Mouse (Mus musculus) 416B (cell line): ENCODE measurements around the gene Uap1.

Source experiments
- DNase-seq: peaks from one replicate; pipeline ENCODE4 v3.0.0; 2011; ENCODE audit warnings: low read depth

The Uap1 gene

DNA sequence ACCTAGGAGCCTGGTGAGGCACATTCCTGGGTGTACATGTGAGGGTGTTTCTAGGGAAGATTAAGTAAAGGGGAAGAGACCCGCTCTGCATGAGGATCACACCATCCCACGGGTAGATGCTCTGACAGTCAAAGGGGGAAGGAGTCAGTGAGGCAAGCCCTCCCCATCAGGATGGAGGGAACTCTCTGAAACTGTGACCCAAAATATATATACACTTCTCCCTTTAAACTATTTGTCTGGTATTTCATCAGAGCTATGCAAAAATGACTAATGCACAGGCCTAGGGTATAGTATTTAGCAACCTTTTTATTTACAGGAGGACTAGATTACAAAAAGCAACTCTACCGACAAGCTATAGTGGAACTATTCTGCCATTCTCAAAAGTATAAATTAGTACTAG lies 9.8 kb downstream of the Uap1 start:
- DNase-seq: peak; percentile 55

DNA sequence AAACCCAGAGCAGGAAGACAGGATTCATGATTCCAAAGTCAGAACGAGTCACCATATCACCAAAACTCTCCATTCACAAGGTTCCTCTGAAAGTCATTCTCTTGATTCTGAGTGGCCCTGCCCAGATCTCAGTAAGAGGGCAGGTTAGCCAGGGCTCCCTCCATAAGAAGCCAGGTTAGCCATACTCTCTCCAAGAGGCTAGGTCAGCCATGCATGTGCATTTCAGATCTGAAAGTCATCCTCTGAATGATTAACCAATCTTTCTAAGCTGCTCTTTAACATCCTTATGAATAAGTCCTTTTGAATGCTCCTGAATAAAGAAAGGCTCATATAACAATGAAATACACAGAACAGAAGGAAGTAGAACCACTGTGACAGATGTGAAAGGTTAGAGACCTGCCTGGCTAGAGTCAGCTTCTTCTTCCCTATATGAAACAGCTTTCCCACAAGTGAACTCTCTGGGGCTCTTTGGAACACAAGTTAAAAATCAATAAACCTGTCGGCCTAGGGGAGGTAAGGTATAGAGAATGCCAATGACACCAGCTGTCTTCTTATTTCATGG lies 10.6 kb downstream of the Uap1 start:
- no peak for DNase-seq

DNA sequence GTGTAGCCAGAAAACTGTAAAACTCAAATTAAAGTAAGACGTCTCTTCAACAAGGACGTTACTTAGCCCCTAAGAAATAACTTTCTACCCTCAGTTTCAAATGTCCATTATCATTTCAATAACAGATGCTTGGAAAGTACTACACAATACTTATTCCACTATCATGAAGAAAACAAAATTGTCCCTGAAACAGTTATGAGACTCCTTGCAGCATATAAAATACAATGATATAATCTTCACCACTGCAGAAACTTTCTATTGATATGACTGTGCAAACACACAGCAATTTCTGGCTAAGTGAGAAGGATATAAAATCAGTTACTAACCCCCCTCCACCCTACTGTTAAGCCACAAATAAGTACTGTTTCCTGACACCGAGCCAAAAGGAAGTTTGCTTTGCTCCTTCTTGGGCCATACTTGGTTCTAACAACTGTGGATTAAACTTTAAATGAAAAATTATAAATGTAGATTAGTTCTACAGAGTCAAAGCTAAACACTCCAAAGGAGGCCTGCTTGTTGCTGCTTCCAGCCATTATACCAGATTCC lies 11.3 kb downstream of the Uap1 start:
- peak; percentile 83 for DNase-seq

DNA sequence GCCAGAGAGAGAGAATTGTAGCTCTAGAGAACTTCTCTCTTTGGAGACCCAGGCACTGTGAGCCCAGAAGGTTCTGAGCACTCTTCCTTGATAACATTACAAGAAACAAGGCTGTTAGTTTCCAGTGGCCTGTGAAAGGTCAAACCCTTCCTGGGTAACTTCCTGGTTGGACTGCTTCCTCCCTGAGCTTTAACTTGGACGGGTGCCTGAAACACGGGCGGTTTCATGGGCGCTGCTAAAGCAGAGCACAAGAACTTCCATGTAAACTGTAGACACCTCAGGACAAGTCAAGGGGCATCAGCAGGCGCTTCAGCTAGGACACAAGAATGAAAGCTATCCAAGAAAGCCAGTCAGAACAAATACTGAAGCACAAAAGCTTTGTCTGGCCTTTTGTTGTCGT lies 12.9 kb downstream of the Uap1 start:
- no peak for DNase-seq

DNA sequence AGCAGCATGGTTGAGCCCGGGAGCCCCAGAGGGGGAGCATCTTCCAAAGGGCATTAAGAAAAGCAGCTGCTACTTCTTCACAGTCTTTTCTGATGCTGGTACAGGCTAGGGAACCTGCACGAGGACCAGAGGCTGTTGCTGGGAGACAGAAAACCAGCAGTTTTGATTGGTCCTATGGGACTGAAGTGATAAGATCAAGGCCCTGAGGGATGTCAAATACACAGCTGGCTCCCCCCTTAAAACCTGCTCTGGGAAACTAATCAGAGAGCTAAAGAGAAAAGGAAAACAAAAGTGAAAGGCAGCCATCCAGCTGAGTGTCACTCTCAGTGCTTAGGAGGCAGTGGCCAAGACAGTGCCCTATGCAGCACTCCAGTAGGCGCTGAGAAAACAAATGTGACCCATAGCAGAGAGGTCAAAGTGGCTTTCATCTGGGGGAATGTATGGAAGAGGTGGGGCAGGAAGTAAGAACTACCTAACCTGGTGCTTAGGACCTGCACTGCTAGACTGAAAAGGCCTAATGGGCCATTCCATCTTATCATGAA lies 14.3 kb downstream of the Uap1 start:
- DNase-seq: no peak

DNA sequence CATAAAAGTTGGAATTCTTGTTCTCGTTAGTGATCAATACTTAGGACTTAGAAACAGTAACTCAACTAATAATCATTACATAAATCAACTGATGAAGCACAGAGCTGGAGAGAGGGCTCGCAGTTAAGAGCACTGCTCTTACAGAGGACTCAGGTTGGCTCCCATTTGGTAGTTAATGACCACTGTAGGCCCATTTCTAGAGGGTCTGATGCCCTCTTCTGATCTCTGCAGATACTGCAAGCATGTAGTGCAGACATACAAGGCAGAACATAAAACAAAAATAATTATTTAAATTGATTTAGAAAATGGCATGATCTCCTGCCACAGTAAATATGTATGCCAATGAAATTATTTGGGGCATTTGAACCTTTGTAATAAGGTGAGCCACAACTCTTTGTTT lies 15.1 kb downstream of the Uap1 start:
- DNase-seq: peak; percentile 41

DNA sequence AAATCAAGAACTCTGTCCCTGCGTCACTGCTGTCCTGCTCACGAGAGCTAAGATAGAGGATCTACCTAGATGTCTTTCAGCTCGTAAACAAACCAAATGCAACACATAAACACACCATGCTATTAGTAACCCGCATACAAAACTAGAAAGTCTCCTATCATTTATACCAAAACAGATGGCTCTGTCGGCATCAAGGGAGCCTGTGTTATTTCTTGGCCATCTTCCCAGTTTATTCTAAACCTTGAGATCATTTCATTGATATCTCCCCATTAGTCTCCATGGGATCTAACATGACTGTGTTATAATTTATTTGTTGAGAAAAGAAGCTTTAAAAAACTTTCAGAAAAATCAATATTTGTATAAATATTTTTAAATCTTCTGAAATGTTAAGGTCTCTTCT lies 19.0 kb downstream of the Uap1 start:
- no peak for DNase-seq

DNA sequence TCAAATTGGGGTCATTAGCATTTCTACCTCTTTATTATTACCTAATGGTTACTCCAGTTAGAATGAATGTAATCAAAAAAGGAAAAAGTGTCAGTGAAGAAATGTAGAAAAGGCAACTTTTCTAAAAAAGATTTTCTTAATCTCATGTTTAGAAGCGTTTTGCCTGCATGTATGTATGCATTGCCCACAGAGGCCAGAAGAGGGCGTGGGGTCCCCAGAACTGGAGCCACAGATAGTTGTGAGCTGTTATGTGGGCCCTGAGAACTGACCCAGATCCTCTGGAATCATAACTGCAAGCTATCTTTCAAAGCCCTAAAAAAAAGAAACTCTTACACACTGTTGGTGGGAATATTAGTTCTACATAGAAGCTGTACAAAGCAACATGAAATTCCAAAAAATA lies 19.5 kb downstream of the Uap1 start:
- no peak for DNase-seq

DNA sequence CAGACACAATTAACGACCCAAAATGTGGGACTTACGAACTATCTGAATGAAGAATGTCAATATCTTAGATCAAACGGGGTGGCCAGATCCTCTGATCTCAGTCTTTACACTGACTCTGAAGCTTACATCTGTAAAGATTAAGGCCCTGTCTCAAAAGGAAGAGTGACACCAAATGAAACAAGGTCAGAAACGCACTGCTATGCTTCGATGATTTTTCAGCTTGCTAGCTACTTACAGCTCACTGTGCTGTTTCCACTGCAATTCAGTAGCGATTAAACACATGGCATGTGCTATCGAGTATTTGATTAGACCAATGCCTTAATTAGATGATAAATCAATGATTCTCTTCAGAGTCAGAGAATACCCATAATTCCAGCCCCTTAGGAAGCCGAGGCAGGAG lies 20.8 kb downstream of the Uap1 start:
- DNase-seq: no peak

DNA sequence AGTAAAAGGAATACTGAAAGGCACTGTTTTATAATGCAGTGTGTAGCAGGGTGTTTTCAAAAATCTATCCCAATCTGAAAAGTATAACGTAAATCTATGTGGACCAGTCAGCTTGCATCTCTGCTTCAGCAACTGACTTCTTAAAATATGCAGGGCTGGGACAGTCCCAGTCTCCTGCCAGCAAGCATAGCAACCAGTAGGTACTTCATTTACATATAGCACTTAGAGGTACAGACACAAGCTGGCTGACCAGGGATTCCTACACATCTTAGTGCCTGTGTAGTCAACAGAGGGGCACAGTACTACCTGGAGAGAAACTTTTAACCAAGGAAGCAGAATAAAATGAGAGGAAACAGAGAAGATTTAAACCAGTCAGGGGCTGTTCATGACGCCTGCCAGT lies 22.2 kb downstream of the Uap1 start:
- DNase-seq: no peak

DNA sequence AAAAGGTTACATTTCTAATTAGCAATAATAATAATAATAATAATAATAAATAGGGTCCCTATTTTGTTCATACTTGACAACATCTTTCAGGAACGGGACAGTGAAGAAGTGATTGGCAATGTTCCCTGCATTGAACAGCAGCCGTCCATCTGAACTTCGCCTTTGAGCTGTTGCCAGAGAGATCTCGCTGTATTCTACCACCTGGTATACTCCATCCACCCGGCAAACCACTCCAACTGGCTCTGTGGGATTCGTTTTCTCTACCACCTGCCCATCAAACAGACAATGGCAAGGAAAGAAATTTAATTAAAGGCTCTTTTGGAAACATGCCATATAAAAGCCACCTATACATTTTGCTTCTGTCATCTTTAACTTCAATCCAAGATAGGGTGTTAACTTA lies 23.9 kb downstream of the Uap1 start:
- no peak for DNase-seq

DNA sequence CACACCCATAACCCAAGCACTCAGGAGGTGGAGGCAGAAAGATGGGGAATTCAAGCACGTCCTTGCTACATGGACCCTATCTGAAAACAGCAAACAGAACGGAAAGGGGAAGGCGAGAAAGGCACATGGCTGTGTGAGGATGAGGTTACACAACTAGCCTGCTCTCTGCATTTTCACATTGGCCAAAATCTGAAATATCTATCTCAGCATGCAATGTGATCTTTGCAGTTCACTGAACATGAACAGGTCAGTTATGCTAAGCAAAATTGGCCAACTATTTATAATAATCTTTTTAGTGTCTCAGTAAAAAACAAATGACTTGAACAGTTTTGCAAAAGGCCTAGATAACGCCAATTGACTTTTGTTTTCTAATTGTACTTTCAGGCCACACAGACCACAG lies 25.0 kb downstream of the Uap1 start:
- no peak for DNase-seq

DNA sequence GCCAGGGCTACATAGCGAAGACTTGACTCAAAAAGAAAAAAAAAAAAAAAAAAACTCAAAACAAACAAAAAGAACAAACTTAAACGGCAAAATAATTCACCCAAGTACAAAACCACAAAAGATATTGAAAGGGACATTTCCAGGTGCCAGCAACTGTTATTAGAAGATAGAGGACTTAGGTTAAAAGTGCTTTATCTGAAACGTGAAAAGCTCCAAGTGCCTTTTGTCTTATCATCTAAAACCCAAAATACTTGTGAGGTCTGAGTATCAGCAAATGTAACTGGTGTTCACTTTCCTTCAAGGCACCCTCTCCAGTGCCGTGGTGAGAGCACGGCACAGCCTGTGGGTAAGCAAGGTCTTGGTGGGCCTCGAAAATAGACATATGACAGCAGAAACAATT lies 26.2 kb downstream of the Uap1 start:
- DNase-seq: no peak

DNA sequence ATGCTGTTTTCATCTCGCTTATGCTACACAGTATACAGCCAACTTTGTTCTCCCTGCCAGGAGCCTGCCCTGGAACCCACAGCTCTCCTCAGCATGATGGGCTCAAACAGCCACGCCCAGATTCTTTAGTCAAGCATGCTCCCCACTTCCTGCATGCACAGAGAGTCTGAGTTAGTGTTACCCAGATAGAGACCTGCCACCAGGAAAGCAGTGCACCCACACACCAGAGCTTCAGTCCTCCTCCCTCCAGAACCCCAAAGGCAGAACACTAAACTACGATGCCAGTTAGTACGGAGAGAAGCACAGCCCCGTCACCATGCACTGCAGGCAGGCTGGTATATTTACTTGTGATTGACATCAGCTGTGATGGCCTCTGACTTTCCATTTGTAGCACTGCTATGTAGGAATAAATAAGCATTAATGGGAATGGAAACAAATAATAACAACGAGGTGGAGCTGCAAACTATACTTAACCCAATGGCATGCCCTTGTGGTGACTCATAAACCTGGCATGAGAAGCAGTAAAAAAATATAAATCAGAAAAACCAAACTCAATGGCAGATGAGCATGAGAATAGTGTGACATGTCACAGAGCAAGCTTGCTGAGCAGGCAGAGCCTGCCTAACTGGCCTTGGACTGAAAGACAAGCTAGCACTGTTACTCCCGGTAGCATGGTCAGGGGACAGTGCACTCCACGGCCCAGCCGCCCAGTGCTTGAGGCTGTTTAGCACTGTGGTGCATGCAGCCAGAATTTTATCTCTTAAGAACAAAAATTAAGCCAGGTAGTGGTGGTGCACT lies 26.9 kb downstream of the Uap1 start:
- no peak for DNase-seq

DNA sequence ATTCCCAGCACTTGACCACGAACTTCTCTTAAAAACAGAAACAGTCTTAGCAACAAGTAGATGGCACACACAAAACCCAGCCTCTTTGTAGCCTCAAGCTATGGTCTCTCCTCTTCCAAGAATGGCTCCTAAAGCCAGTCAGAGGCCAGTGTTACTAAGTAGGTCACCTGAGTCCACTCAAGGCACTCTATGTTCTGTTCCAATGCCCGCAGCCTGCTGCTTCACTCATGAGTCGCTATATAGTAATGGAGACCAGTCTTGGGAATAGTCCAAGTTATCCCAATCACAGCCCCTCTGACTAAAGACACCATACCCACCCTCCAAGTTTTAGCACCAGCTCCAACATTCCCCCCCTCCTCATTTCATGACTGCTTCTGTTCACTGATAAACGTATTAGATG lies 29.2 kb downstream of the Uap1 start:
- DNase-seq: no peak

DNA sequence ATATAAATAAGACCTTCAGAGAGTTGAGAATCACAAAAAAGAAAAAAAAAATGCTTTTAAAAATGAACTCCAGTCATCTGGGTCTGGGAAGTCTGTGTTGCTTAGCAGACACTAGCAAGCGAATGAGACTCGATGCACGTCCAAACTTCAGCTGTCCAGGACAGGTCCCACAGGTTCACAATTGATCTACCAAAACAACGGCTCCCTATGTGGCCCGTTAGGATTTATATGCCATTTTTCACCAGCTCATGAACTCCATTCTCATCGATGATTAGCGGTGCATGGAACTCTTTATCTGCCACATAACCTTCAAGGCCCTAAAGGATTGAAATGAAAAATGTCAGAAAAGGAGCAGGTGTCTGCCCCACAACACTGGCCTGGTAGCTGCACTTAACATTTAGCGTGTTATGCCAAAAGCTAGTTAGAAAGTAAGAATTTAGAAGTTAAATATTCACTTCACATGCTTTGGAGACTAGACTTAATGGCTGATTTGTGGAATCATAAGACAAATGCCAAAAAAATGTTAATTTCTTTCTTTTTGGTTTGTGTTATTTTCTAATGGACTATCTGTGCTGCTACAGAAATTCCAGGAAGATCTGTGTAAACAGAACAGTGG lies 32.4 kb downstream of the Uap1 start:
- no peak for DNase-seq

DNA sequence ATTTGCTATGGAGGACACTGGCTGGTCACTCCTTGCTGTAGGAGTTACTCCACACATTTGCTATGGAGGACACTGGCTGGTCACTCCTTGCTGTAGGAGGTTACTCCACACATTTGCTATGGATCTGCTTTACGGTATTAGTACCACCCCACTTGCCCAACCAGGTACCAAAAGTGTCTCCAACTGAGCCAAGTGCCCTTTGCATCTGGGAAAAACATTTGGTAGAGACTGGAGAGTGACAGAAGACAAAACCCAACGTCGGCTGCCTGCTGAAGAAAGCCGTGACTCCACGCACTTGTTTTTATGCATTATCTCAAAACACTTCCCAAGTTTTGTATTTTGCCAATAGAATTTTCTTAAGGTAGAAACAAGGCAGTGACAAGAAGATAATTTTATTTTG lies 33.1 kb downstream of the Uap1 start:
- DNase-seq: no peak

DNA sequence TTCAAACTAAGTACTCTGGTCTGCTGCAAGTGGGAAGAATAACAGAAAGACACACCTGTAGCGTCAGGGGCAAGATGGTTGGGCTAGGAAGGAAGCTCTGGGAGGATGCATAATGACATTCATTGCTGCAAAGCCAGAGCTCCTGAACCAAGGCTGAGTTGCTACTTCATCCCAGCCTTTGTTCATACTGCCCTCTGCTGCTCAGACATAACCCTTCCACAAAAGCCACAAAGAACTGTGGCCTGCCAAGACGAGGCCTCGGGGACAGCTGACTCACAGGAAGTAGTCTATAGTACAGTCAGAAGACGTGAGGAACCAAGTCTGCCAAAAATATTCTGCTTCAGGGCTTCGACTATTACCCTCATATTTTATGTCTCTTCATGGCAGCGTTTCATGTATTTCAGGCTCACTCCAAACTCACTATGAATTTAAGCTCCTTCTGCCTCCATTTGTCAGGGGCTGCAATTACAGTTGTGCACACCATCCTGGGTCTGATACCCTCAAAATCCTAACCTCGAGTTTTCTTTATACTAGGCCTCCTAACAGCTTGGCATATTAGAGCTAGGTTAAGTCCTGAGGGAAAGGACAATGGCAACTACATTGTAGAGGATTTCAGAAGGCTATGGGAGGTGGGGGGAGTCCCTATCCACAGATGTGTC lies 38.3 kb downstream of the Uap1 start:
- peak; percentile 94 for DNase-seq

DNA sequence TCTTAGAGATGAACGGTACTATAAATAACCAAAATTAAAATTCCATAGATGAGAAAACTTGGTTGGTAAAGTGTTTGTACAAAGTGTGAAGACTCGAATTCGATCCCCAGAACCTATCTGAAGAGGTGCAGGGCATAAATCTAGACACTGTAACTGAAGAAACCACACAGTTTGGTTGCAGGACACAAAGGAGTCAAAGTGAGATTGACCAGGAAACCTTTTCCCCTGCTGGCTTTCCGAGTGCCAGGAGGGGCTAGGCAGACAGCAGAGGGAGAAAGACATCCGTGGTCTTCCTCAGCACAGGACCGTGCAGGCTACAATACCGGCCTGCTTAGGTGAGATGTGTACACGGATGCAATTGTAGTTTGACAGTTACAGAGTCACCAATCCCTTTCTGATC lies 40.5 kb downstream of the Uap1 start:
- DNase-seq: no peak

DNA sequence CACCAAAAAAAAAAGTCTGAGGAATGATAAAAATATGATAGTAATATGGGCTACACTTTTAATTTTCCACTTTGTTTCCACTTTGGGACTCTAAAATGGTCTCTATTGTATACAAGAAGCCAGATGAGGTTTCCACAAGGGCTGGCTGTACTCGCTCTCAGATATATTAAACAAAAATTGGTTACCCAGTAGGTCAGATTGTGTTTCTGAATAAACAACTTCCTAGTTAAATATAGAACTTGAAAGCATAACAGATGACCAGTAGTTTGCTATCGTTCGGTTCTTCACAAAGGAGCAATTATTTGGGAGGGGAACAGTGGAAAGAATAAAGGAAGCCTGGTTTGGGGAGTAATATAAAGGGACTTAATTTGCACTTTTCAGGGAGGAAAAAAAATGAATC lies 43.8 kb downstream of the Uap1 start:
- DNase-seq: no peak

DNA sequence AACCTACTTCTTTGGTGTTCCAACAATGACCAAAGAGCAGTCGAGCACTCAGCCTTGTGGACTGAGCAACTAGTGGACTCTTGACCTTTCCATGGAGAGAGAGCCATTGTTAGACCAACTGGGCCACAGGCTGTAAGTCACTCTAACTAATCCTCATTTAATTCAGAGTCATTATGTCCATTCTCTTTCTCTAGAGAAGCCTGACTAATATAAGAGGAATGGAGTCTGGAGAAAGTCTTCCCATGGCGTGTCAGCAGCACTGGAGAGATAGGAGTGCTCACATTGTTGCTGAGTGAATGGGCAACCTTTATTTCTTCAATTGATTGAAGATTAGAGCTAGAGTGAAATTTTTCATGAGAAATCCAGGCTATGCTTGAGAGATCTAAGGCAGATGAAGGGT lies 50.1 kb downstream of the Uap1 start:
- no peak for DNase-seq

DNA sequence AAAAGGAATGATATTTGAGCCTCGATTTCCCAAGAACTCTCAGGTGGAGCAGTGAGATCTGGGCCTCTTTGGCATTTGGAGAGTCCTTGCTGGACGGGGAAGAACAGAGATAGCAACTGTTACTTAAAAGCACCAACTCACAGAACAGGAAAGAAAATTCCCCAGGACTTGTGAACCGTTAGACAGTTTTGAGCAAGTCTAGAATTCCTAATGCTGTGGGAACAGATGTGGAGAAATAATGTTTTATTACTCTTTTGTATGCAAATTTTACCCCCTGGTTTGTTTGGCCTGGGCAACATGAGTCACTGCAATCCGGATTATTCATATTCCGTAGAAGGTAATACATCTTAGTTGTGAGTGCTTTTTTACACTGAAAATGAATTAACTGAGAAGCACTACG lies 61.1 kb downstream of the Uap1 start:
- DNase-seq: no peak

DNA sequence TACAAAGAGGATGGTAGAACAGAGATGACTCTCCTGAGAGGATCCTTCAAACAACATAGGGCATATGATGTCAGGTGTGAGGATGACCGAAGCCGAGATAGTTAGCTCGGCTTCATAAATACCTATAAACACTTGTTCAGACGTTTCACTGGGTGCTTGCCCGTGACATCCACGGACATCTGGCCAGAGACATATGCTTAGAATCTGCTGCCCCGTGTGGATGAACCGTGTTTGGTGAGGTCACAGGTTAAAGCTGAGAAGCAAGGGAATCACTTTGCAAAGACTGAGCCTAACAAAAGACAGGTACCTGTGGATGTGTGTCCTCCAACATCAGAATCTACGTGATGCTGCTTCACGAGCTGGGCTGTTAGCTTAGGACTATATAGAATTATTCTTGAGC lies 62.5 kb downstream of the Uap1 start:
- no peak for DNase-seq
